Mouse (Mus musculus): ENCODE data around the gene Pcgf5.

Pcgf5 gene

GRCm38 (mm10) chr19:36348161-36348800 is at the start of gene Pcgf5:
Pcgf5 (plus strand) TSS chr19:36348309.
- peak; percentile 73 for DNase-seq (ENCODE audit: low read depth, low spot score)

DNA sequence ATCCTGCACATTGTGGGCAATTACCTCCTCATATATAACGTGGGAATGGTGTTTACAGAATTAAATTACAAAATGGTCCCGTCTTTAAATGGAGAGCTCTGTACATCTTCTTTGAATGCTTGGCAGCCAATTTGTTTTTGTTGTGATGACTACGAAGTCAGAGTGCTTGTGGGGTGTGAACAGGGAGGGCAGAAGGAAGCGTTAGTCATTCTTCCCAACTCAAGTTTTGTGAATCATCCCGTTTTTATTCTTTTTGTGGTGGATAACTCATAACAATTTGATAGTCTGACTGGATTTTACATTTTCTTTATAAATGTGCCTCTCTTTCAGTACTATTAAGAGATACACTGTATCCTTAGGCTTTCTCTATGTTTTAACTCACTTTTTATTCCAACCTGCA is 42.6 kb upstream of the Pcgf5 start:
- DNase-seq (ENCODE audit: low read depth, low spot score): no peak

DNA sequence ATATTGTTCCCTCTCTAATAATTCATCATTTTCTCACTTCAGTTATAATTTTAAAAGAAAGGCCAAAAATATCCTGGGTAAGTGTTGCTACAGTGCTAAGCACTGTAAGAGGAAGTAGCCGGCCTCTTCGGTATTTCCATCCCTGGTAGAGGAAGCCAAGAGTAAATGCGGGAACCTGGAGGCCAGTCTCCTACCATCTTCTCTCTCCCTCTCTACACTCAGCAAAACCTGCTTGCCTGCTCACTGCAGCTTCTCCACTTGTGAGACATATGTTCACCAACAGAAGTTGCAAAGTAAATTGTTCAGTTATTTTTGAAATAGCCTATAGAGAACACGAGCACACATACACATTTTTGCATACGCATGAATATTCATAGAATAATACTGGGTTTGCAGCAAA is 34.1 kb upstream of the Pcgf5 start:
- DNase-seq (ENCODE audit: low read depth, low spot score): no peak

DNA sequence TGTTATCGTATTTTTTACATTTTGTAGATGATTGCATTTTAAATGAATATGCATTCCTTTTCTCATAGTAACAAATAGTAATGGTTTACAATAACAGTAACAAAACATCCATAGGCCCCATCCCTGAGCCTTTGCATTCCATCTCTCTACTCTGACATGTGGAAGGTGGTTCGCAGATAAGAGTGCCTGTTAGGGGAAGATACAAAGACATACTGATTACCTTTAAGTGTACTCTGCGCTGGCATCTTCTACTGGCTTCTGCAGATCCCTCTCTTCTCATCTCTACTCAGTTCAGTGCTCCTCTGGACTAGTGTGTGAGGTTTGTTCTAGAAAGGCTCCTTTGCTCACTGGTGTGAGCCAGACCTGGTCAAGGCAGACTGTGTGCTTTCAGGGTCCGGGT is 28.4 kb upstream of the Pcgf5 start:
- no peak for DNase-seq (ENCODE audit: low read depth, low spot score)

GRCm38 (mm10) chr19:36321066-36321465 is 27.0 kb upstream of the Pcgf5 start:
- no peak for DNase-seq (ENCODE audit: low read depth, low spot score)

GRCm38 (mm10) chr19:36323326-36323725 is 24.8 kb upstream of the Pcgf5 start:
- DNase-seq (ENCODE audit: low read depth, low spot score): no peak

GRCm38 (mm10) chr19:36328678-36329077 is 19.4 kb upstream of the Pcgf5 start:
- DNase-seq (ENCODE audit: low read depth, low spot score): no peak

DNA sequence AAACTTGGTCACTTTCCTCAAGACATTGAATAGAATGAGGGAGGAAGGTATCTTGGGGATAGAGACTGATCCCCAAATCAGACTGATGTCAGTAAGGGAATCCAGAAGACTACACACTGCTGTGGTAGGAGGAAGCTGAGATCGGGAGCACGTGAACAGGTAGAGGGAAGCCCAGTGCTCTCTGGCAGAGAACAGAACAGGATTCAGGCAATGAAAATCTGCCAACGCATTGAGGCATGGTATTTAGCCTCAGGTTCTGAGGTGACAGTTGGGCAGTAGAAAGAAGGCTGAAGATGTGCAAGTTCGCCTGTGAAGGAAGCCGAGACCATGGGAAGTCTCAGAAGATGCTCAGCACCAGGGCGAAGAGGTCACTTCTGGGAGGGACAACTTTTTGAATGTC is 733 bp upstream of the Pcgf5 start:
- no peak for DNase-seq (ENCODE audit: low read depth, low spot score)

GRCm38 (mm10) chr19:36347831-36348160 is 313 bp upstream of the Pcgf5 start:
- DNase-seq (ENCODE audit: low read depth, low spot score): no peak

DNA sequence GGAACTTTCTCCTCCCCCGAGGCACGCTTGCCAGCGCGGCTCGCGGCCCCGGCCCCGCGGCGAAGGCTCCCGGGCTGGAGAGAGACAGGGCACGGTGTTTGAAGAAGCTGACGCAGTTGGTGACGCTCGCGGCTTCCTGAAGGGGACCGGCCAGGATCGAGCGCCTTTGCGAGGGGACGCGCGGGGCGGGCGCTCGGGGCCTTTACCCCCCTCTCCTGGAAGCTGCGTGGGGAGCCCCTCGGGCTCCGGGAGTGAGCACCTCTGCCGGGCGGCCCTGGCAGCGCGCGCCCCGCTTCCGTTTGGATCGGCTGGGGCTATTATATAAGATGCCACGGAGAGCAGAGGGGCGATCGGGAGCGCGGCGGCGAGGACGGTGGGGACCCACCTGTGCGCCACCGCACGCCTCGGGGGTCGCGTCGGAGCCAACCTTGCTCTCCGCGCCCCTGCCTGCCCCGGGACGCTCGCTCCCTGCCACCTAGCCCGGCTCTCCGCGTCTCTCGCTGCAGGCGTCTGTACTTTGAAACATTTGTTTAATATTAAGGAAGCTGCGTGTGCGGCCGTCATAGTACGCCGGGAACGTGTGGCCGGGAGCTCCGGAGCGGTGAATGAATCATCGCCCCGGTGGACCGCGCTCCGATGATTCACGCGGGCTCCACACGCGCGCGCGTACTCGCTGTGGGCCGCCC is 835 bp downstream of the Pcgf5 start:
- peak; percentile 64 for DNase-seq (ENCODE audit: low read depth, low spot score)

- no peak for DNase-seq (ENCODE audit: low read depth, low spot score)
Measured at GRCm38 (mm10) chr19:36349487-36349955, 1.4 kb downstream of the Pcgf5 start.

DNA sequence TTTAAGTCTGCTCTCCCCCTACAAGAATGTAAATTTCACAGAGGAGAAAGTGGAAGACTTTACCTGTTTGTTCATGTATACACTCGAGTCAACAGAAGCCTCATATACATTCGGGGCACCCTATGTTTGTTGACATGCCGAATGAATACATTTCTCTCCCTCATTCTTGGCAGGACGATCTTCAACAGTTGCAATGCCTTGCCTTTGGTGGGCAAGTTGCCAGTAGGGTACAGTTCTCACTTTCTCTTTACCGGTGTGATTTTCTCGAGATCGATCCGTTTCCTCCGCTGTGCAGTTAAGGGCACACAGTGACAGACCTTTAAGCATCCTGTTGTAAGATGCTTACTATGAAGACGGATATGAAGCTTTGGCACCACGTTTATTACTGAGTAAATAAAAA is 2.1 kb downstream of the Pcgf5 start:
- no peak for DNase-seq (ENCODE audit: low read depth, low spot score)

GRCm38 (mm10) chr19:36350870-36351269 is 2.8 kb downstream of the Pcgf5 start:
- no peak for DNase-seq (ENCODE audit: low read depth, low spot score)

DNA sequence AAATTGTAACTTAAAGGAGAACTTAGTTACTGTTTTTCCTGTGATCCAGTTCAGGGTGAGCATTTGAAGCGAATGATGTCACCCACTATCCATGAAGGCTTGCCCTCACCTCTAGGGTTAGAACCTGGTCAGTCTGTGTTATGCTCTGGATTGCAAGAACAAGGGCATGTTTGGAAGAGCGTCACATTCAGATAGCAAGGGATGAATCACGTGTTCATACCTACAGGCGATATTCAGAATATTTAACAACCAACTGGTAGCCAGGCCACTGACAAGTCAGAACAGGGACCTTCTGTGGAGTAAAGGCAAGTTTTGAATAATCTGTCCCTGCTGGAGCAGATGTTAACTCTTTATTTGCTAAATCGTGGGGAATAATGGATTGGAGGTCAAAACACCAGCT is 14.4 kb downstream of the Pcgf5 start:
- DNase-seq (ENCODE audit: low read depth, low spot score): no peak

GRCm38 (mm10) chr19:36364757-36365156 is 16.6 kb downstream of the Pcgf5 start:
- no peak for DNase-seq (ENCODE audit: low read depth, low spot score)

- DNase-seq (ENCODE audit: low read depth, low spot score): no peak
Measured at GRCm38 (mm10) chr19:36371478-36371877, 23.4 kb downstream of the Pcgf5 start.

DNA sequence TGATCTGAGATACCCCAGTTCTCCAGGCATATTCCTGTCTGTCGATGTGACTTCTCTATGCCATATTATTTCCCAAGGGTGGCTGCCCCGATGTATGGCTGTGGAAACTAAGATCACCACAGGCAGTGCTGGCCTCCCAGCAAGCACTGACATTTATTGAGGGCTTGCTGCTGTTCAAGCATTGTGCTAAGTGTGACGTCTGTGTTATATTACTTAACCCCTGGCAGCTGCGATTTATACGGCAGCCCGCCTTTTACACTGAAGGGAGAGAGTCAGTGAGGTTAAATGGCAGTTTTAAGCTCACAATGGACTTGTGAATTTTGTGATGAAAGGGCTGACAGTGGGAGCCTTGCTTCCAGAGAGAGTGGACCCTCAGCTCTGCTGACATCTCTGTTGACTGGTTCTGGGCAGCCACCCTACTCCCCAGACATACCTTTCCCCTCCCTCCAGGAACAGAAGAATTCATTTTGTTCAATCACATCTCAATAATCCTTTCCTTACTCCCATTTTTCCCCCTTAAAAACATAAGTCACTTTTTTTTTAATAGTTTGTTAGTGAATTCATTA is 25.0 kb downstream of the Pcgf5 start:
- no peak for DNase-seq (ENCODE audit: low read depth, low spot score)

DNA sequence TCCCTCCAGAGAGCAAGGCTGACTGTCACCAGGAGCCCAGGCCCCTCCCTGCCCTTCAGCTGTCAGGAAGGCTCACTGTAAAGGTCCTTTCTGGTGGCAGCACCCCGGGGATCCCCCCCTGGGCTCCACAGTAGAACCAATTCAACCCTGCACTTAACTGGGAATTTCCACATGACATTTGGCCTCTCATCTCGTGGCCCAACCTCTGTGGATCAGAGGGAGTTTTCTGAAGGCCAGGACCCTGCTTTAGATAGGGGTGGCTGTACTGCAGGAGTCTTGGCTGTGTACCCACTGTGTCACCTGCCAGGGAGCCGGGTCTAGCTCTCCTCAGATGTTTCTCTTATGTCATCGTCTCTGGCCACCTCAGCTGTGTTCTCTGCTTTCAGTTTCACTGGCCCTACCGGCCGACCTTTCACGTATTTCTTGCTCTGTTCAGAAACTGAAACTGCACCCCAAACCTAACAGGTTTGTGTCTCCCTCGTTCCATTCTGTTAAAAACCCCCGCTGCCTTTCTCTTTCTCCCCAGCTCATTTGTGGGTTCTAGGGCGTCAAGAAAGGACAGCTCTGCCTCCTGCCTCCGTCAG is 27.2 kb downstream of the Pcgf5 start:
- DNase-seq (ENCODE audit: low read depth, low spot score): no peak

DNA sequence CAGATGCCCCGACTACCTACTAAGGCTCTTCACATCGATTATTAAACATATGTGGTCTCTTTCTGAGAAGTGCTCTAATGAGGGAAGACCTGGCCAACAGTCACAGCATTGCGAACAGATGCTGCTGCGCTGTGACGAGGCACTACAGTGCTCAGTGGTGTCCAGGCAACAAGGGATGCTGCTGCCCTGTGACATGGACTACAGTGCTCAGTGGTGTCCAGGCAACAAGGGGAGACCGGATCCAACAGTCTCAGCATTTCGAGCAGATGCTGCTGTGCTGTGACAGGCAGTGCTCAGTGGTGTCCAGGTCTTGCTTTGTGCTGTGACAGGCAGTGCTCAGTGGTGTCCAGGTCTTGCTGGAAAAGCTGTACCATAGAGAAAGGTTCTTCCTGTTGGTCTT is 29.6 kb downstream of the Pcgf5 start:
- no peak for DNase-seq (ENCODE audit: low read depth, low spot score)

DNA sequence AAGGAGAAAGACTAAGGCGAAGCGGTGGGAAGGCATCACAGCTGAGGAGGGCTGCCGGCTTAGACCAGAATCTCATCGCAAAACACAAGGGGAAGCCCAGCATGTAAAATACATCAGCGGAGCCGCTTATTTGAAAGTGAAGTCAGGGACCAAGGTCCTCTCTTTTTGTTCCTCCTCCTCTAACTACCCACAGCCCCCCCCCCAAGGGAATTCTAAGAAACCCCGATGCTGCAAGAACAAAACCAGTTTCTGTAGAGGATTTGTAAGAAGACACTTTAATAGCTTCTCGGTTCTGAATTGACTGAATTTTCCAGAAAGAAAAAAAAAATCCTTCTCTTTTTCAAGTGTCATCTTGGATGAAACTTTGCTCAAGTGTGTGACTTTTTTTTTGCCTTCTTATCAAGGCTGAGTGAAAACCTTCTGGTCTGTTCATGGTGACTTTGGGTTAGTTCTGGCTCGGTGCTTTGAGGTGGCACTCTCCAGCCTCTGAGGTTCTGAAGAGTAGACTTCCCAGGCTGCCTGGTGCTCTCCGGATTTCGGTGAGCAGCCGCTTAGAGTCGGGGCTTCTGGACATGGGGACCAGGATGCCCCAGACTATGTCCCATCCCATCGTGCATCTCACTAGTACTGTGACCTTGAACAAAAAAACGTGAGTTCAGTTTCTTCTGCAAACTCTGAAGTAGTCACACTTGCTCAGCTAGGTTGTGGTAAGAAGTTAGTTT is 30.6 kb downstream of the Pcgf5 start:
- no peak for DNase-seq (ENCODE audit: low read depth, low spot score)

DNA sequence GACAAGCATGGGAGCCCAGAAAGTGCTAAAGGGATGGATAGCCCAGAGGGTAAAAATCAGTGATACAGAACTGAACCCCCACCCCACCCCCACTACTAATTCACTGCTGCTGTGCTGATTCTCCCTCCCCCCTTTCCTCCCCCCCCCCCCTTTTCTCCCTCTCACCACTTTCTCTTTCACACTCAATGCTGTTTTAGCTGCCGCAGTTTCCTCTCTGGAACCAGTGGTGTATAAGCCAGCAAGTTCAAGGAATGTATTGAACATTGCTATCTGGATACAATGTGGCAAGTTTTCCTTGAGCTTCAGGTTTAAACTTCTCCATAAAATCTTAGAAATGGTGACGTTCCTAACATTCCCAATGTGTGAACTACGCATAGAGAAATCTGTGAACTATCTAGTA is 34.8 kb downstream of the Pcgf5 start:
- no peak for DNase-seq (ENCODE audit: low read depth, low spot score)

- no peak for DNase-seq (ENCODE audit: low read depth, low spot score)
Measured at GRCm38 (mm10) chr19:36383977-36384376, 35.9 kb downstream of the Pcgf5 start.
